Mouse (Mus musculus) induced T-regulatory cell, adult 2 months (primary cell): ENCODE results near the gene Uba3.

Experiments used
- DNase-seq: peaks from one replicate; pipeline ENCODE4 v3.0.0-alpha.2; 2012; ENCODE audit warnings: low read depth

Uba3 gene

GRCm38 (mm10) chr6:97210191-97210961 is 4.9 kb upstream of the Uba3 start, which contains the start of gene Arl6ip5:
TSS of gene Arl6ip5 (plus strand) at chr6:97210689.
- peak; percentile 96 for DNase-seq

- DNase-seq = no peak
These were observed 4.3 kb upstream of the Uba3 start for GRCm38 (mm10) chr6:97209751-97210150.

GRCm38 (mm10) chr6:97209201-97209600 is 3.8 kb upstream of the Uba3 start:
- DNase-seq = no peak

DNA sequence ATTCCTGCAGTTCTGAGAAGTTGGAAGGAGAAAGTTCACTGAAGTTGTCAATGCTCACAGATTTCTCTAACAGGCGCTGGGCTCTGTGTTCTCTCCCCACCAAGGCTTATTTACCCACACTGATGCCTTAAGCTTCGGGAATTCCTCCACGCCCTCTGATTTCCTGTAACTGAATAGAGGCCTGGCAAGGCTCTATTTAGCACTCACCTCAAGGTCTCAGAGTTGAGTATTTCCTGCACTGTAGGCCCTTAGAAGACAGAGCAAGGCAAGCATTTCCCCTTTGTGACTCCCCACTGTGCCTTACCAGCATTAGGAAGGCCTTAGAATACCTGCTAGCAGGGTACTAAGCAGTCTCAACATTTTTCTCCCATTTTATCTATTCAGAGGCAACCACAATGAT is 3.0 kb upstream of the Uba3 start:
- peak; percentile 65 for DNase-seq

GRCm38 (mm10) chr6:97207085-97207484 is 1.6 kb upstream of the Uba3 start:
- no peak for DNase-seq

- peak; percentile 49 for DNase-seq
These were observed 495 bp downstream of the Uba3 start for GRCm38 (mm10) chr6:97204952-97205351.

GRCm38 (mm10) chr6:97204252-97204869 is 1.1 kb downstream of the Uba3 start:
- DNase-seq = peak; percentile 35

GRCm38 (mm10) chr6:97202477-97202876 is 3.0 kb downstream of the Uba3 start:
- no peak for DNase-seq

- DNase-seq = no peak
These were observed 5.0 kb downstream of the Uba3 start for GRCm38 (mm10) chr6:97200437-97200836.

DNA sequence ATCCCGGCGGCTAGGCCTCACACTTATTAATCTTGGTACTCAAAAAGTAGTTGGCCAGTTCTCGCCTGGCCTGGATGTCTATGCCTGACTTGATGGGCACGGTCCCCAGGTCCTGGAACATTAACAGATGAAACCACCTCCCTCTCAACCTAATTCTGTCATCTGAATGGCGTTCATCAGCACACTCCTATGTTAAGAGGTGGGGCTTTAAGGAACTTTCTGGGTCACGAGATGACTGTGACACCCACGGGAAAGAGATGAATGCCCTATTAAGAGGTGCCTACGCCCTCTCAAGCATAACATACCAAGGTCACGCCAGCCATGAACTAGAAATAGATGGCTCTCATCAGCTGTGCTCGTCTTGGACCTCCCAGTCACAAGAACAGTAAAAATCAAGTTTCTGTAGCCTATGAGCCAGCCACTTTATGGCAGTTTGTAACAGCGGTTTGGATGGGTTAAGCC is 26.0 kb downstream of the Uba3 start:
- DNase-seq = no peak

GRCm38 (mm10) chr6:97178491-97179366 is 26.7 kb downstream of the Uba3 start, which contains the start of gene Tmf1:
TSS of gene Tmf1 (minus strand) at chr6:97179122.
- peak; percentile 98 for DNase-seq

DNA sequence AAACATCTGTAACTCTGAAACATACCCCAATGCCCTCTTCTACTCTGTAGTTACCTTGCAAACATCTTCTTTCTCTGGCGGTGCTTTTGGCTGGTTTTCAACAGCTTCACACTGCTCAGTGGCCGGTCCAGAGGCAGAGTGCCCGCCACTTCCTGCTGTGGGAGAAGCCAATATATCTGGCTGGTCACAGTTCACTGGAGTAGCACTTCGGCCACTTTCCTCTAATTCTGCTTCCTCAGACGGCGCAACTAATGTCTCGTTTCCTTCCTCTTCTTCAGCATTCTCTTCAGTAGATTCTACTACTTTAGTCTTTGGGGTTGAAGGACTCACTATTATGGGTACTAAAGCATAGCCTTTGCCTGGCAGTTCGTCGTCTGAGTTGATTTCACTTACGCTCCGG is 29.7 kb downstream of the Uba3 start:
- DNase-seq = no peak

DNA sequence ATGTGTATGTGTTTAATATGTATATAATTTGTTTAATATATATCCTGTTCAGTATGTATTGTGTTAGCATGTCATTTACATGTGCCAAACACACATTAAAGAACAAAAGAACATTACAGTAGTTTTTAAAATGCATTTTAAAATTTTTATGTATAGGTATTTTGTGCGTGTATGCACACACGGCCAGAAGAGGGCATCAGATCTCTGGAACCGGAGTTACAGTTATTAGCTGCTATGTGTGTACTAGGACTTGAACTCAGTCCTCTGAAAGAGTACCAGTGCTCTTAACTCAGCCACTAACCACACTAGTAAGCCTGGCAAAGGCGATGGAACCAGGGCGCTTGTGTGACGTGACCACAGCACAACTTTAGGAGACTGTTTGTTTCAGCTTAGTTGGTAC is 55.3 kb downstream of the Uba3 start:
- DNase-seq = peak; percentile 44

DNA sequence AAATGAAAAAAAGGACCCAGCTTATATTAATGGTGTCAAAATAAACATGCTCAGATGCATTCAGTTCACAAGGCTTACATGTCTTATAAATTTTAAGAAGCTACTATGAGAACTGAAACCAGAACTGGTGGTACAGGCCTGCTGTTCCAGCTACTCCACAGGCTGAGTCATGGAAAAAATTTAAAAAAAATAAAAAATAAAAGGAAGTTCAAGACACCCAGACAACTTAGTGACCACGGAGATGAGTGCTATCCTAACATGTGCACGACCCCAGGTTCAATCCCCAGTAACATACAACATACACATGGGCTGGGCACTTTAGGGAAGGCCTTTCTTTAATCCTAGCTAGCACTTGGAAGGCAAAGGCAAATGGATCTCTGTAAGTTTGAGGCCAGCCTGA is 55.7 kb downstream of the Uba3 start:
- DNase-seq = peak; percentile 16

DNA sequence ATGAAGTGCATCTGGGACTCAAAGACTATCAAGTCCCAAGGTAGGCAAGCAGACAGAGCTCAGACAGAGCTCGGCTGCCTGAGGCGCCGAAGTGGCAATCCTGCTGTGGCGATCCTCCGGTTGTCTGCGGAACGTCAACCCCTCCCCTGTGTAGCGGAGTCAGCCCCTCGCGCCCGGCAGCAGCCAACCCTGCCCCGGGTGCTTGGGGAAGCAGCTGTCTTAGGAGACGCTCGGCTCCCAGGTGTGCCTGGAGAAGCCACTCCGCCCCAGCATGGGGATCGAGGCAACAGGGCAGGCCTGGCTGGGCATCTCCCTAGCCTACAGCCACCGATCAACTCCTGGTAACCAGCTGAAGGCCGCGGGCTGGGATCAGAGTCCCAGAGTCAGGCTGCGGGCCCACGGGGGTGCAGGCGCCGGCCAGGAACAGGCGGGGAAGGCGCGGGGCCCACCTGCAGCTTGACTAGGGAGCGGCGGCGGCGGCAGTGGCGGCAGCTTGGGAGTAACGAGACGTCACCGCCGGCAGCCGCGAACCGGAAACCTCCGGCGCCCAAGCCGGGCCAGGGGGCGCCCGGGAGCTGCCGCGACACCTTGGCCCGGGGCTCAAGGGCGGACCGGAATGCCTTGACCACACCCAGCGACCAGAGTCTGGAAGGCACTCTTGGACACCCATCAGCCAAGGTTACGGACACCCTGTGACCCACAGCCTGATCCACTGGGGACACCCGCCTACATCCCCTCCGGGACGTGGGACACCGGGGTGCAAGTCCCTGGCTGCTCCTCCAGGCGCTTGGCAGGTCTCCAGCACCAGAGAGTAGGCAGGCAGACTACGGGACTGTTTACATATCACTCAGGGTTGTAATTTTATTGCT is 56.8 kb downstream of the Uba3 start, which contains the start of gene Eogt:
Gene Eogt (minus strand): TSS at position 800 of the 869 bp plus-strand sequence.
- DNase-seq = peak; percentile 86

GRCm38 (mm10) chr6:97147755-97148382 is 57.6 kb downstream of the Uba3 start:
- no peak for DNase-seq

DNA sequence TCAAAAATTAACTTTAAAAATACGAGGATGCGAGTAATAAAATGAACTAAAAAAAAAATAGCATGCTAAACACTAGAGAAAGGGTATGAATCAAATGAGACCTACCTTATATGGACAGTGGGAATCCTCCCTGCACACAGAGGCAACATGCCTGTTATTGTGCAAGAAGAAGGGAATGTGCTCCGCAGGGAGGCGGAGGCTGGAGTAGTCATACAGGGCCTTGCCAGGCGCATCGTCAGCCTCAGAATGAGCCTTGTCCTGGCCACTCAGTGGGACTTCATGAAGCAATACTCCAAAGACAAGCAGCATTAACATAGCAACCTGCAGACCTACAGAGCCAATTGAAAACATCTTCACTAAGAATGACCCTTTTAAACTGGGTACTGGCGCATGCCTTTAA is 60.3 kb downstream of the Uba3 start:
- DNase-seq = no peak

DNA sequence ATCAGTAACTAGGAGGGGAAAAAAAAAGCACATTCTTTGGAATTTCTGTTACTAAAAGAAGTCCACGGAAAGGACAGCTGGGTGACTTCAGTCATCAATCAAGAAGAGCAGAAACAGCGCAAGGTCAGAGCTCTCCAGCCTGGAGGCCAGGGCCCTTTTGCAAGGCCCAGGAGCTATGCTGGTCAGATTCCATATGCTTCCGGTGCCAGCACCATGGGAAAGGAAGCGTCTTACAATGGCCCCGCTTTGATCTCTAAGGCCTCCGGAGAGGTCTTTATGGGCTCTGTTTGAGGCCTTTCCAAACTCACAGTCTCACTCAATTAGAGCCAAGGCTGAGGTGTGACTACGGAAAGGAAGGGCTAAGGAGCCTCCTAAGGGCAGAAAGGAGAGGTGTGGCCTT is 61.1 kb downstream of the Uba3 start:
- DNase-seq = no peak

GRCm38 (mm10) chr6:97142611-97143010 is 62.8 kb downstream of the Uba3 start:
- DNase-seq = no peak

DNA sequence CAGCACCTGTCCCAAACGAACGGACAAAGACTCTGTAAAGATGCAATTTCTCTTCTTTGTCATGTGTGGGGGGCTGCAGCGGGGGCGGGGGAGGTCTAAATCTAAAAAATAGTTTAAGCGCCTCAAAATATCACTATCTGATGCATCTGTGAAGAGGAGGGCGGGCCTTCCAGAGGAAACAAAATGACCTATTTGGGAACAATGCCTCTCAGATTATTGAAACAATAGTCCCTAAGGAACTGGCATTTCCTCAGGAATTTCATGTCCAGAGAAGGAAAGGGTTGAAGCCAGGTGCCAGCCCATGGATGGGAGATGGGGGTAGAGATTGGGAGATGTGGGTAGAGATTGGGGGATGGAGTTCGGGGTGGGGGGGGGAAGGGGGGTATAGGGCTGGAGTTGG is 63.6 kb downstream of the Uba3 start:
- DNase-seq = no peak
